Mouse (Mus musculus) layer of hippocampus, adult 8-10 months (tissue): ENCODE measurements around the gene Nrg3. TPM values are rescaled to one million over a fixed set of nuclear protein-coding genes. Genes with fewer than 3 reads are reported as not detected.

ENCODE experiments used
- DNase-seq, 2 experiments: peaks; one replicate each; pipeline ENCODE4 v3.0.0; 2022; ENCODE audit warnings: low spot score in 2 of 2
- total RNA-seq, 4 experiments: library from RNA; stranded (reverse); gene quantifications; 2 replicates each; pipeline ENCODE4 v1.2.4; 2022

Gene Nrg3
- 10 to 100 TPM; 54.1 to 68.2 (median 60.5) TPM for total RNA-seq

GRCm38 (mm10) chr14:39472790-39473761 is at the start of gene Nrg3:
Gene Nrg3 (minus strand): TSS chr14:39473088.
- DNase-seq = peak; percentile 32 to 57

DNA sequence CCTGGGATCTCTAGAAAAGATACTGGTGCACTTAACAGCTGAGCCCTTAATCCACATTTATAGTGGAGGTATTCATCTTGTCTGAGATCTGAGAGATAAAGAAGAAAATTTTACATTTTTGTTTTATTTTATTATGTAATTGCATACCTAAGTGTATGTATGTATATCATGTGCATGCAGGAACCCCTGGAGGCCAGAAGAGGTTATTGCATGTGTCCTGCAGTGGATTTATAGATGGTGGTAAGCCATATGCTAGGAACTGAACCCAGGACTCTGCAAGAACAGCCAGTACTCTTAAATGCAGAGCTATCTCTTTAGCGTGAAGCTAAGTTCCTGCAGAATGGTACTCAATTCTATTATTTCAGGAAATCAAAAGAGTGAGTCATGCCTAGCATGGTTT is 36.1 kb upstream of the Nrg3 start:
- no peak for DNase-seq

DNA sequence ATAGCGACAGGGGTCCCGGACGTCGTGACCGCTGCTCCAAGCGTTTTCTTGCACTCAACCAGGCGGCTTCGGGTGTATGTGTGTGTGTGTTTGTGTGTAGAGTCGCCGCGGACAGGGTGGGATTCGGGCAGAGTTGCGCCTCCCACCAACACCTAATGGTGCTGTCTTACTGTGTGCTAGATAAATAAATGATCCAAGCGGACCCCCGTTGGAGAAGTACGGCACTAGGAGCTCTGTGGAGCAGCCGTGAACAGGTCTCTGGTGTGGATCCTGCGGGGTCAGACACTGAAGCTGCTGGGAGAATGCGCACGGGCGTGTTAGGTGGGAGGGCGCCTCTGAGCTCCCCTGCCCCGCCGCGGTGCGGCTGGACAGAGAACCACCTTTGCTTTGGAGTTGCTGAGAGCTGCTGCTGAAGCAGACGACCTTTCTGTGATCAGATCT is 903 bp upstream of the Nrg3 start:
- DNase-seq = peak; percentile 26 to 59

- peak; percentile 30 to 32 for DNase-seq
Observed at GRCm38 (mm10) chr14:39472146-39472751, 639 bp downstream of the Nrg3 start.

GRCm38 (mm10) chr14:39471236-39471981 is 1.5 kb downstream of the Nrg3 start:
- no peak for DNase-seq

DNA sequence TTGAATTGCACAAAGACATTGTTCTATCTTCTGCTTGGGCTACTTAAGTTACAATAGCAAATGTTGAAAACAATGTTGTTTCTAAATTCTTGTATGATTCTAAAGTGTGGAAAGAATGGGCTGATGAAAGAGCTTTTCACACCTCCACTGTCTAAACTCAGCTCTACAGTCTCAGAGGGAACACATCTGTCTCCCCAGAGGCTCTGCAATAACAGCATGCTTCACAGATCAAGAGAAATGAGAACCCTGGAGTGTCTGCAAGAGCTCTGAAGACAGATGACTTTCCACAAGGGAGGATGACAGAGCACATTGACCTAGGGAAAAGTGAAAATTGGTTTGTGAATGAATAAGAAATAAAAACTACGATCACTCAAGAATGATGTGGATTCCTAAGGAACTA is 27.4 kb downstream of the Nrg3 start:
- DNase-seq = no peak

GRCm38 (mm10) chr14:39428503-39428902 is 44.4 kb downstream of the Nrg3 start:
- DNase-seq = no peak

DNA sequence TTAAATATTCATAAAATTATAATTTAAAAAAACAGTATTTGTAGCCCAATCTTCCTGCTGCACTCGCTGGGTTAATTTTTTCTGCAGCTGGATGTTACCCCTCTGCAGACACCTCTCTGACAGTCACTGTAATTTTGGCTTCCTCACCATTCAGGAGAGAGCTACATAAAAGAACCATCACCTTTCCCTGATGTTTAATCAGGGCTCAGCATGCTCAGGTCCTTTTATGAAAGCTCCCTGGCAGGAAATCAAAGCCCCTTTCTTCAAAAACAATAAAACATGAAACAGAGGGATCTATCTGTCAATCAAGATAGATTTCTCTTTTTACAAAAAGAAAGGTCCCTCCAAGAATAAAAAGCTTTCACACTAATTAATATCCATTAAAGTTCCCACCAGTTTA is 51.0 kb downstream of the Nrg3 start:
- no peak for DNase-seq

DNA sequence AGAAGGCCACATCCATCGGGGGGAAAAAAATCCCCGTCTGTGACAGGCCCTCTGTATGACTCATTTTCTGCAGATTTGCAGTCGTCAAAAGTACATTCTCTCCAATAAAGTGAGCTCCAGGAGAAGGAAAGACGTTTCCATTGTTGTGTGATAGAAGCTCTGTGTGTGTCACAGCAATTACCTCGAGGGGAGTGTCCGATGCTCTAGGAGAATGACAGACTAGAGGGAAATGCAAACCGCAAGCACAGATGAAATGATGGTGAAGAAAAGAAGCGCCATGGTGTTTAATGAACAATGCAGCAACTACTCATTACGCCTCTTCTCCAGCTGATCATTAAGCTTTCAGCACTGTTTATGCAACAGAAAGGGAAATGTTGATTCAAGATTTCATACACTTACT is 59.6 kb downstream of the Nrg3 start:
- DNase-seq = no peak

GRCm38 (mm10) chr14:39386845-39387244 is 86.0 kb downstream of the Nrg3 start:
- no peak for DNase-seq

DNA sequence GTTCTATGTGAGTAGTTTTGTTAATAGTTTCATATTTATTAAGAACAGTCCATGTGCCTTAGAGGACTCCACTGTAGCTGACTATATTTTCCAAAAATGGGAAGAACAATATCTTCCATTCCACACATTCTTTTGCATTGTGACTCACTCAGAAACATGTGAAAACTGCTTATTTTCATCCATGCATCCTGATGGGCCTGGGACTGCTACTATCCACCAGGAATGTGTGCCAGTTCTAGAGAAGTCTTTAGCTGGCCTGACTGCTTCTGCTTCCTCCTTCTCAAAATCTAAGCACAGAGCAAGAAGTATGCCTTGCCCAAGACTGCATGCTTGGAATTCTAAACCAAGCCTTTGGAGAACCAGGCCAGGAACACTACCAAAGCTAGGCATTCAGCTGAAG is 91.6 kb downstream of the Nrg3 start:
- no peak for DNase-seq

GRCm38 (mm10) chr14:39373220-39373619 is 99.7 kb downstream of the Nrg3 start:
- no peak for DNase-seq

- DNase-seq = no peak
Observed at GRCm38 (mm10) chr14:39356251-39356650, 116.6 kb downstream of the Nrg3 start.

DNA sequence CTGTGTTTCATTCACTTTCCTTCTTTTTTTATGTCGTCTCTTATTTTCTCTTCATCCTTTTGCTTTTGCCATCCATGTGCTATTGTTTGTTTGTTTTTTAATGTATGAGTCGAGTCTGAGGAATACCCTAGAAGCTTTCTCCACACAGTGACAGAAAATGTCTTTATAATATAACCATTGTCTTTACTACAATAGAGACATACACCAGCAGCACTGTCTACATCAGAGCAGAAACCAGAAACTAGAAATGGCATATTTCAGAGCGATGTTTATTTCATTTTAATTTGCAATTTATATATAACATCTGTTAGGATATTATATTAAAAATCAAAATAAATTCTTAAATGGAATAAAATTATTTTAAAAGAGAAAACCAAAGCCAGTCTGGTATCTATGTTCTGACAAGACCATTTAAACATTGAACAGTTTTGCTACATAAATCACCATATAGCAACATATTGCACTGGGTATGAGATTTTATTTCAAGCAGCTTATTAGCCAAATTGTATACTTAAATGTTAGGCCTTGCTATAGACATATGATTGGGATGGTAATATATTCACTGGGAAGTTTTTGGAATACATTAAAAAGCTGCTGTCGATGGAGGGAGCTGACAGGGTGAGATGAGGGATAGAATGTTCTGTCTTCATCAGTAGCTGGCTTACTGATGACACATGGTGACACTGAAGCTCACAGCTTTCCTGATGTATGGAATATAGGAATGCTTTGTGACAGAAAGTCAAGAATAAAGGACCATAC is 120.7 kb downstream of the Nrg3 start:
- DNase-seq = no peak

DNA sequence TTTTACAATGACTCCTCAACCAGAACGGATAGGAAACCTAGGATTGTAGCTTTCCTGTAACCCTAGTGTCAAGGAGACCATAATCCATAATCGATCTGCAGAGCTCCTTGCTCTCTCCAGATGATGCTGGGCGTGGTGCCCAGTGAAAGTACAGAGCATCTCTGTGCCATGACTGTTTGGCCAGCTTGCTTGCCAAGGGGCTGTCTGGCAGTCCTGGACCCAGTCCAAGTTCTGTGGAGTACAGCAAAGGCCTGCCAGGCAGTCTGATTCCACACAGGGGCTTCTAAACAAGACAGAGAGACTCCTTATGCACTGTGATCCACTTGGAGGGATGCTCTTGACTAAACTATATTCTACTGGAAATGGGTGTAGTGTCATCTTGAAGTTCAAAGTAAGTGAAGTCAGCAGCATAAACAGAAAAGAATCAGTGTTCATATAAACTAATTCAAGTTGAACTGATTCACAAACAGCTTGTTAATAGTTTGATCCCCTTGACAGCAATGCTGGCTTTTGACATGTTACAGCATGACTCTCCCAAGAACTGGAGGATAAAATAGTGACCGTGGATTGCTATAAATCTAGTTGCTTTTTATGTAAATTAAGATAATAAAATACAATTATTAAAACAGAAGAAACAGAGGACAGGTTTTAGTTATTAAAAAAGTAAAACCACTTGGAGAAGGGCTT is 155.3 kb downstream of the Nrg3 start:
- peak; percentile 71 to 76 for DNase-seq

- DNase-seq = no peak
Observed at GRCm38 (mm10) chr14:39314111-39314510, 158.8 kb downstream of the Nrg3 start.

DNA sequence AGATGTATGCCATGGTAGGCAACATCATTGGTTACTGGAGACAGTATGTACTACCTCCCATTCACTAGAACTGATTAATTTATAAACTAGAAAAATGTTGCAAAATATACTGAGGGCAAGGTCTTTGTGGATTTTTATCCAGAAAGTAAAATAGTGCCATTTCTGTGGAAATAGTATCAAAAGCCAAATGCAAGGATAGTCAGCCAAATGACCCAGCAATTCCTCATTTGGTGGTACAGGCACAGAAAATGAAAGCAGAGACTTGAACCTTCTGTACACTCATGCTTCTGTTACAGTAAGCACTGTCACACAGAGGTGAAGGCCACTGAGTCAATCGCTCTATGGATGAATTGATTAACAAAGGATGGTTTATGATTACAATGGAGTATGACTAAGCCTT is 207.8 kb downstream of the Nrg3 start:
- DNase-seq = no peak

DNA sequence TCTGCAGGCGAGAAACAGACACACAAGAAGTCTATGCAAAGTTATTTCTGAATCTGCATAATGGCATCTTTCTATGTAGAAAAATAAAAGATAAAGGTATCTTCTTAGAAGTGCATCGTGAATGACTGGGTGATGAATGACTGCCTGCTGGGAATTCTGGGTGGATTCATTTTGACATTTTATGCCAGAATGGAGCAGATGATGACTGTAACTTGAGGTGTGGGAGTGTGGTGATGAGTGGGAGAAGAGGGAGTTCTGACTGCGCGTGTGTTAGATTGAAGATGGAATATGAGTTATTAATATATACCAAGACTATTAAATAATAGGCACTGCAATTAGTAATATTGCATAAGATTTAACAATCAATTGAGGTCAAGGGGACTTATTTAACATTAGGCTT is 208.5 kb downstream of the Nrg3 start:
- no peak for DNase-seq

DNA sequence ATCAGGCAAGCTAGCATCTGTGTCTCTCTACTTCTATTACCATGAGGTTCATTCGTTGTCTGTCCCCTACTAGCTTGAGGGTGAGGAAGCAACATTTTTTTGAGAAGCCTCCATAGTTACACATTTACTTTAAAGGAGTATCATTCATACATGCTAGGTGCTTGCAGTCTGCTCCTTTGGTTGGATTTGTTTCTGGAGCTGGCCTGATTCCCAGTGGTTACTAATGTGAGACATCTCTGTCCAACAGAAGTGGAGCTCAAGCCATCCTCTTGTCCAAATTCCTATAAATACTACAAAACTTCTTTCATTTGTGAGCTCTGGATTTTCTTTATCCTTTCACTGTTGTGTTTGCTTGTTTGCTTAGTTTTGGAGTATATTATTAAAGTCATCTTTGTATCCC is 211.9 kb downstream of the Nrg3 start:
- DNase-seq = no peak

- DNase-seq = no peak
Observed at GRCm38 (mm10) chr14:39255391-39255790, 217.5 kb downstream of the Nrg3 start.

- no peak for DNase-seq
Observed at GRCm38 (mm10) chr14:39240267-39240666, 232.6 kb downstream of the Nrg3 start.
